Mouse (Mus musculus) neural tube, embryonic 11.5 days (tissue): Measurements from ENCODE around the gene Nudt10. TPM values are rescaled to one million over a fixed set of nuclear protein-coding genes. Genes with fewer than 3 reads are reported as not detected.
"Not testable (repeated sequence)": the region's sequence is repeated elsewhere in the genome, so short reads cannot be mapped to it uniquely, and the experiment has no call there.

Experiments used
- ATAC-seq: fragments of 200-750 bp; cut with Nextera tagmentation; 2 replicates; pipeline ENCODE4 v1.8.0; 2017; ENCODE audit warnings: moderate number of reproducible peaks, mild to moderate bottlenecking, moderate TSS enrichment, moderate library complexity; ENCODE audit not compliant: insufficient read depth, low FRiP score, low TSS enrichment
- DNase-seq: peaks from one replicate; pipeline ENCODE4 v3.0.0-alpha.2; 2015; ENCODE audit warnings: low spot score
- H3K27ac ChIP-seq: fragments of 300-500 bp; sonication (generic); 2 replicates; pipeline ENCODE4 v1.5.1; 2014; ENCODE audit warnings: low read depth, mild to moderate bottlenecking, low read length
- H3K27me3 ChIP-seq: fragments of 300-500 bp; sonication (generic); 2 replicates; pipeline ENCODE4 v1.6.1; 2014; ENCODE audit warnings: mild to moderate bottlenecking, low read length, mixed read lengths; ENCODE audit not compliant: control insufficient read depth, insufficient read depth
- H3K36me3 ChIP-seq: fragments of 300-500 bp; sonication (generic); 2 replicates; pipeline ENCODE4 v1.6.1; 2014; ENCODE audit warnings: mild to moderate bottlenecking, low read length, moderate library complexity, mixed read lengths; ENCODE audit not compliant: control insufficient read depth, insufficient read depth
- H3K4me1 ChIP-seq: fragments of 300-500 bp; sonication (generic); 2 replicates; pipeline ENCODE4 v1.6.1; 2014; ENCODE audit warnings: low read length, mixed read lengths; ENCODE audit not compliant: control insufficient read depth, insufficient read depth
- H3K4me2 ChIP-seq: fragments of 300-500 bp; sonication (generic); 2 replicates; pipeline ENCODE4 v1.6.1; 2014; ENCODE audit warnings: low read depth, mild to moderate bottlenecking, moderate library complexity
- H3K4me3 ChIP-seq: fragments of 300-500 bp; sonication (generic); 2 replicates; pipeline ENCODE4 v1.5.1; 2014; ENCODE audit warnings: low read depth, low read length
- H3K9ac ChIP-seq: fragments of 300-500 bp; sonication (generic); 2 replicates; pipeline ENCODE4 v1.6.1; 2014; ENCODE audit warnings: mild to moderate bottlenecking, low read length
- H3K9me3 ChIP-seq: fragments of 300-500 bp; sonication (generic); 2 replicates; pipeline ENCODE4 v1.6.1; 2016; ENCODE audit warnings: low read length; ENCODE audit not compliant: control insufficient read depth
- WGBS: fragments of 180-500 bp; shearing (Covaris S2); extraction: QIAGEN DNeasy Blood & Tissue Kit; methylation state at CpG from one replicate; pipeline ENCODE4 v1.1.7; 2014; 5-methylcytosine and 5-hydroxymethylcytosine counted together
- polyA plus RNA-seq: library from polyadenylated mRNA; unstranded; fragments of >200 nt; fragmentation: Nextera tagmentation; extraction: Ambion mirVana; gene quantifications from 2 replicates; pipeline ENCODE4 v1.2.1, GENCODE M21; 2014

The Nudt10 gene
- 29.7 and 30.0 TPM in 2 replicates for polyA plus RNA-seq

GRCm38 (mm10) chrX:6172823-6173640 is at the start of gene Nudt10:
Gene Nudt10, minus strand, starts transcription at chrX:6173015.
- peak; percentile 87 for ATAC-seq
- H3K36me3 ChIP-seq, H3K9me3 ChIP-seq, H3K27ac ChIP-seq, H3K9ac ChIP-seq, DNase-seq, H3K4me1 ChIP-seq, H3K27me3 ChIP-seq: not testable (repeated sequence)
- Histone ChIP-seq H3K4me3 (peak within 1 kb of the TSS; percentile 25), H3K4me2 (peak within 1 kb of the TSS; percentile 27)
- WGBS: 18% methylated on average over 6 of the region's 116 CpGs

- peak overlapping the region; percentile 25 for H3K4me3 ChIP-seq
- not testable (repeated sequence) for H3K9ac ChIP-seq, H3K4me2 ChIP-seq, H3K4me1 ChIP-seq, H3K27me3 ChIP-seq, H3K36me3 ChIP-seq, H3K9me3 ChIP-seq, H3K27ac ChIP-seq
- WGBS: 14% methylated on average over 7 of the region's 64 CpGs
- DNase-seq: peak; percentile 8
- peak; percentile 66 for ATAC-seq
These were observed 536 bp downstream of the Nudt10 start for GRCm38 (mm10) chrX:6172136-6172822.

- 9% methylated on average over 11 of the region's 12 CpGs for WGBS
- Histone ChIP-seq H3K4me2 (peak overlapping the region; percentile 27), H3K9me3 (no peaks in the 10 kb centered on the region), H3K36me3 (no peaks in the 10 kb centered on the region), H3K4me1 (no peaks in the 10 kb centered on the region), H3K27me3 (no peaks in the 10 kb centered on the region), H3K27ac (no peak overlapping the region), H3K4me3 (peak overlapping the region; percentile 25), H3K9ac (no peak overlapping the region; the same call in 1 of the 2 replicates)
- ATAC-seq (no peak), DNase-seq (peak; percentile 10)
These were observed 1.1 kb downstream of the Nudt10 start for GRCm38 (mm10) chrX:6171718-6172117.

Other genes starting within 250 kb of the Nudt10 start
- 12.8 and 13.6 TPM in 2 replicates for gene Nudt11, start 125.6 kb downstream of the Nudt10 start, polyA plus RNA-seq
- not detected in 2 replicates for gene AU022751, start 89.6 kb downstream of the Nudt10 start, polyA plus RNA-seq
- not detected in 2 replicates for gene Bmp15, start 147.7 kb upstream of the Nudt10 start, polyA plus RNA-seq
- 7.4 and 8.0 TPM in 2 replicates for gene Shroom4, start 226.8 kb upstream of the Nudt10 start, polyA plus RNA-seq